Mouse (Mus musculus) megakaryocyte, embryonic 14.5 days (primary cell): ENCODE results near the gene Nfrkb. TPM values are rescaled to one million over a fixed set of nuclear protein-coding genes. Genes with fewer than 3 reads are reported as not detected.

Source experiments
- H3K27me3 ChIP-seq: replicated peaks from 2 replicates; pipeline ENCODE3; 2012; ENCODE audit warnings: inconsistent platforms
- H3K36me3 ChIP-seq: replicated peaks from 2 replicates; pipeline ENCODE3; 2012; ENCODE audit warnings: low read length, inconsistent platforms, mixed read lengths
- H3K4me1 ChIP-seq: 2 replicates; pipeline ENCODE4 v1.6.1; 2012; ENCODE audit warnings: inconsistent platforms
- H3K4me3 ChIP-seq: replicated peaks from 2 replicates; pipeline ENCODE3; 2012; ENCODE audit warnings: moderate library complexity, mild to moderate bottlenecking, inconsistent platforms
- H3K9me3 ChIP-seq: 2 replicates; pipeline ENCODE4 v1.6.1; 2012; ENCODE audit warnings: inconsistent platforms
- FLI1 ChIP-seq: IDR thresholded peaks from 2 replicates; pipeline ENCODE4 v1.6.1; 2012; ENCODE audit warnings: low read length, inconsistent platforms, mixed read lengths
- GATA1 ChIP-seq: IDR thresholded peaks from 3 replicates; pipeline ENCODE4 v1.6.1; 2012; ENCODE audit warnings: mixed read lengths, low read length, inconsistent platforms, borderline replicate concordance
- polyA plus RNA-seq: library from polyadenylated mRNA; stranded (reverse); fragments of >175 nt; gene quantifications from 2 replicates; pipeline ENCODE4 v1.2.3, GENCODE M21; 2012; ENCODE audit warnings: low replicate concordance; ENCODE audit not compliant: insufficient read depth

Gene Nfrkb
- polyA plus RNA-seq, 1 experiment = 5.4 TPM

DNA sequence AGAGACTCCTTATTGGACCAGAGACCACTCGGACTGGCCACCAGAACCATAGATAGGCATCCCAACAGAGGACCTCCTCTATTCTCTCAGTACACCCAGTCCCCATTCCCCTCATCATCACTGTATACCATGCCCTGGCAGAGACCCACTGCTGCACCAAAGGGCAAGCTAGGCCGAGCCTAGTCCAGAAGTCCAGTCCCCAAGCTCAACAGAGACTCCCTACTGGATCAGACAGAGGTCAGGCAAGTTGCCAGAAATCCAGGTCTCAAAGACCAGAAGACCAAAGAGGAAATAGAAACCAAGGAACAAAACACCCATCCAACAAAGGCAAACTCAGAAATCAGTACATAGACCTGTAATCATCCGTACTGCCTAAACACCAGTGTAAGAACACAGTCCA lies 14.3 kb upstream of the Nfrkb start:
- peaks cover 25% of the 10 kb centered on the region for H3K36me3 ChIP-seq
- H3K9me3 ChIP-seq = no peaks in the 10 kb centered on the region
- TF ChIP-seq FLI1 (no peak), GATA1 (no peak)
- H3K27me3 ChIP-seq = no peaks in the 10 kb centered on the region
- H3K4me3 ChIP-seq = no peak overlapping the region
- no peaks in the 10 kb centered on the region for H3K4me1 ChIP-seq

DNA sequence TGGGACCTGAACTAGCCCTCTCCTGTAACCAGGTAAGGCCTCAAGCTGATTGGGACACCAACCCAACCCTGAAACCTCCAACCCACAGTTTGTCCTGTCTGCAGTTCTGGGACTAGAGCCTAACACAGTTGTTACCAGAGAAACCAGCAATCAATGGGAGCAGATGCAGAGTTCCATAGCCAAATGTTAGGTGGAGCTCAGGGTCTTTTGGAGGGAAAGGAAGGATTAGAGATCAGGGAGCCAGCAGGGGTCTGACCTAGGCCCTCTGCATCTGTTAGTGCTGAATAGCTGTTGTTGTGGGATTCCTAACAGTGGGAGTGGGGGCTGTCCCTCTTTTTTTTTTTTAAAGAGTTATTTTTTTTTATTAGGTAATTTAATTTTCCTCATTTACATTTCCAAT lies 9.3 kb upstream of the Nfrkb start:
- Histone ChIP-seq H3K36me3 (peaks cover 19% of the 10 kb centered on the region), H3K4me1 (no peaks in the 10 kb centered on the region), H3K4me3 (no peak overlapping the region), H3K9me3 (no peaks in the 10 kb centered on the region), H3K27me3 (no peaks in the 10 kb centered on the region)
- TF ChIP-seq FLI1 (no peak), GATA1 (no peak)

- TF ChIP-seq GATA1 (no peak), FLI1 (no peak)
- Histone ChIP-seq H3K9me3 (no peaks in the 10 kb centered on the region), H3K36me3 (peaks cover 15% of the 10 kb centered on the region), H3K4me3 (peak overlapping the region; percentile 96), H3K4me1 (peaks cover 35% of the 10 kb centered on the region), H3K27me3 (no peaks in the 10 kb centered on the region)
Measured at GRCm38 (mm10) chr9:31384786-31385499, 1.0 kb upstream of the Nfrkb start.

- TF ChIP-seq GATA1 (no peak), FLI1 (no peak)
- peak overlapping the region; percentile 96 for H3K4me3 ChIP-seq
Measured at GRCm38 (mm10) chr9:31385500-31385869, 507 bp upstream of the Nfrkb start.

GRCm38 (mm10) chr9:31386368-31387180 lies 582 bp downstream of the Nfrkb start:
- TF ChIP-seq FLI1 (no peak), GATA1 (no peak)
- peaks cover 35% of the 10 kb centered on the region for H3K4me1 ChIP-seq
- no peaks in the 10 kb centered on the region for H3K9me3 ChIP-seq
- peak overlapping the region; percentile 96 for H3K4me3 ChIP-seq
- H3K27me3 ChIP-seq = no peaks in the 10 kb centered on the region
- H3K36me3 ChIP-seq = peaks cover 29% of the 10 kb centered on the region

More at GRCm38 (mm10) chr9:31385500-31385869, 507 bp upstream of the Nfrkb start:
- H3K27me3 ChIP-seq = no peaks in the 10 kb centered on the region
- H3K9me3 ChIP-seq = no peaks in the 10 kb centered on the region
- peaks cover 18% of the 10 kb centered on the region for H3K36me3 ChIP-seq
- peaks cover 35% of the 10 kb centered on the region for H3K4me1 ChIP-seq

- TF ChIP-seq GATA1 (no peak), FLI1 (no peak)
- no peaks in the 10 kb centered on the region for H3K9me3 ChIP-seq
- H3K36me3 ChIP-seq = peaks cover 36% of the 10 kb centered on the region
- H3K4me3 ChIP-seq = peak overlapping the region; percentile 96
- H3K4me1 ChIP-seq = peaks cover 35% of the 10 kb centered on the region
- H3K27me3 ChIP-seq = no peaks in the 10 kb centered on the region
Measured at GRCm38 (mm10) chr9:31387206-31387605, 1.2 kb downstream of the Nfrkb start.

- TF ChIP-seq GATA1 = no peak
- TF ChIP-seq FLI1 = no peak
- Histone ChIP-seq H3K36me3 (peaks cover 97% of the 10 kb centered on the region), H3K27me3 (no peaks in the 10 kb centered on the region), H3K4me1 (peaks cover 5% of the 10 kb centered on the region; the same call in 1 of the 2 replicates), H3K9me3 (no peaks in the 10 kb centered on the region), H3K4me3 (no peak overlapping the region)
Measured at GRCm38 (mm10) chr9:31400441-31400840, 14.4 kb downstream of the Nfrkb start.

DNA sequence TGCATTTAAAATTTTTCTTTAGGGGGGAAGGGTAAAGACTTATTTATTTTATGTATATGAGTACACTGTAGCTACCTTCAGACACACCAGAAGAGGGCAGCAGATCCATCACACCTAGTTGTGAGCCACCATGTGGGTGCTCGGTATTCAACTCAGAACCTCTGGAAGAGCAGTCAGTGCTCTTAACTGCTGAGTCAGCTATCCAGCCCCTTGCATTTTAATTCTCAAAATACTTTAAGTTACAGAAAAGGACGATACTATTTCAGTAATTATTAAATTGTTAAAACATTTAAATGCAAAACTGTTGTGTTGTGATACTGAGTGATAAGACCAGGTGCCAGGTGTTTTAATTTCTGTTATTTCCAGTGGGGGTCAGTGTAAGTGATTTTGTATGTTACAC lies 18.3 kb downstream of the Nfrkb start:
- Histone ChIP-seq H3K27me3 (no peaks in the 10 kb centered on the region), H3K36me3 (peaks cover 81% of the 10 kb centered on the region), H3K4me1 (peaks cover 5% of the 10 kb centered on the region; the same call in 1 of the 2 replicates), H3K9me3 (no peaks in the 10 kb centered on the region), H3K4me3 (no peak overlapping the region)
- TF ChIP-seq GATA1 (no peak), FLI1 (no peak)

DNA sequence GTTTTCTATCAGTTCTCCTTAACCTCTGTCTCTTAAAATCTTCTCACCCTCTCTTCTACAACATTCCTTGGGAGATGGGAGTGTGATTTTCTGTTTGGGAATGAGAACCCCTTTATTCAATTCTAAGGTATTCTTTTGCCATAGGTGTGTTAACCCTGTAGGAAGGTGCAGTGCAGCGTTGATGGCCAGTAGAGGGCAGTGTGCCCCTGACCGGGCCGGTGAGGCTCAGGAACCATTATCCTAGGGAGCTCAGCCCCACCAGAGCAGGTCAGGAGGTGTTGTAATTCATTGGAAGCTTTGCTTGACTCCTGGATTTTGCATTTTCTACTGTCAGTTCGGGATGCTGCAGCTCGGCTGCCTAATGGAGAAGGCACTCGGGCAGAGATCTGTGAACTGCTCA lies 19.2 kb downstream of the Nfrkb start:
- no peaks in the 10 kb centered on the region for H3K27me3 ChIP-seq
- TF ChIP-seq FLI1 (no peak), GATA1 (no peak)
- H3K36me3 ChIP-seq = peaks cover 83% of the 10 kb centered on the region
- H3K4me1 ChIP-seq = peaks cover 2% of the 10 kb centered on the region; the same call in 1 of the 2 replicates
- H3K4me3 ChIP-seq = no peak overlapping the region
- H3K9me3 ChIP-seq = no peaks in the 10 kb centered on the region

DNA sequence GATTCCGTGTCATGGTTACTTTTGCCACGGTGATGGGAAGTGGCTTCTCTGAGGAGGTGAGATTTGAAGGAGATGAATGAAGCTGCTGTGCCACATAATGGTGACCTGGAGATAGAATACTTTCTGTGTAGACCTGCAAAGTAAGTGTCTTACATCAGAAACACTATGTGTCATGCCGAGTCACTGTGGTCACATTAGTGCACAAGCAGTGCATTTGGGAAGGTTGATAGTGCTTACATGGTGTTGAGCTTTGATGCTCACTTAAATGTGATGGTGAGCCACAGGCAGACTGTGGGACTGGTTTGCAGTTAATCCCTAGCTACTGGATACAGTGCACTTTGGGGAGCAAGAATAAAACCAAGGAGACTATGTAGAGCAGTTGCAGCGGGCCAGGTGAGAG lies 26.2 kb downstream of the Nfrkb start:
- H3K36me3 ChIP-seq = peaks cover 96% of the 10 kb centered on the region
- H3K4me3 ChIP-seq = no peak overlapping the region
- no peaks in the 10 kb centered on the region for H3K27me3 ChIP-seq
- no peaks in the 10 kb centered on the region for H3K9me3 ChIP-seq
- TF ChIP-seq FLI1 (no peak), GATA1 (no peak)
- H3K4me1 ChIP-seq = peaks cover 21% of the 10 kb centered on the region
